Mouse (Mus musculus): ENCODE measurements around the gene Apol9b. TPM values are rescaled to one million over a fixed set of nuclear protein-coding genes. Genes with fewer than 3 reads are reported as not detected.
"Not testable (repeated sequence)": the region's sequence is repeated elsewhere in the genome, so short reads cannot be mapped to it uniquely, and the experiment has no call there.

The Apol9b gene
- polyA plus RNA-seq, 1 experiment from 2014 or later = not detected

DNA sequence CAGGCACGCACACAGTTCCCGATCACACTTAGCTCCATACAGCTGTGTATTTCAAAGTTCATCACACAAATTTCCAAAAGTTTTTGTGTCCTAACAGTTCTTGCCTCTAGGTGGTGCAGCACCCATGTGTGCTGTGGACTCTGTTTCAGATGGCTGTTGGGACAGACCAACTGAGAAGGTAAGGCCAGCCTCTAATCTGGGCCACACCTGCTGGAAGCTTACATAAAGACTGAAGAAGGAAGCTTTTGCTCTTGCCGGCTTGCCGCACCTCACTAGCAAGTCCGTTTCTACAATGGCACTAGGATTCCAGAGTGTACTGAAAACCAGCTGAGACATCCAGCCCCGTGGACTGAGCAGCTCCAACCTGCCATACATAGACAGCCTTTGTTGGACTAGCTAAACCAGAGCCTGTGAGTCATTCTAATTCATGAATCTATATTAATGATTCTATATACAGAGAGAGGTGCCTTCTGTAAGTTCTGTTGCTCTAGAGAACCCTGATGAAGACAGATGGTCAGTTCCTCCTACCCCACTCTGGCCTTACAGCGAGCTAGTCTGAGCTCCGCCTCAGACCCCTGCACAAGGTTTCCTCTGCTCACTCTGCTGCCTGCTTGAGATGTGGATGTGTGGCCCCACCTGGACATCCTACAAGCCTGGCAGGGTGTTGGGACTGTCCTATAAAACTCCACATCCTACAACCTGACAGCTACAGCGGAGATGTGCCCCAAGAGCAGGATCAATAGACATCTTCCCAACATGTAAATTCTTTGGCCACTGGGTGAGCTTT lies 11.9 kb downstream of the Apol9b start:
- H3K27me3 ChIP-seq (ENCODE audit: control insufficient read depth, insufficient read depth, low read length) = no peaks in the 10 kb centered on the region
- no peaks in the 10 kb centered on the region for H3K36me3 ChIP-seq (ENCODE audit: control insufficient read depth, insufficient read depth, low read length)
- ATAC-seq (ENCODE audit: low FRiP score, low TSS enrichment) (no peak), DNase-seq (no peak)
- H3K4me1 ChIP-seq (ENCODE audit: control insufficient read depth, insufficient read depth, low read length) = no peaks in the 10 kb centered on the region
- no peak overlapping the region for H3K27ac ChIP-seq (replicated peaks; ENCODE audit: low read depth, low read length)
- H3K9ac ChIP-seq (replicated peaks; ENCODE audit: low read length) = no peak overlapping the region
- H3K4me2 ChIP-seq (ENCODE audit: low read length) = no peak overlapping the region
- H3K9me3 ChIP-seq (ENCODE audit: control insufficient read depth, low read length) = no peaks in the 10 kb centered on the region
- 82% methylated on average over 9 of the region's 9 CpGs for WGBS
- H3K4me3 ChIP-seq (replicated peaks; ENCODE audit: low read depth, low read length) = no peak overlapping the region

- not testable (repeated sequence) for H3K27ac ChIP-seq (replicated peaks; ENCODE audit: low read depth, low read length); H3K9ac ChIP-seq (replicated peaks; ENCODE audit: low read length); H3K4me3 ChIP-seq (replicated peaks; ENCODE audit: low read depth, low read length); H3K9me3 ChIP-seq (ENCODE audit: control insufficient read depth, low read length); H3K36me3 ChIP-seq (ENCODE audit: control insufficient read depth, insufficient read depth, low read length); H3K27me3 ChIP-seq (ENCODE audit: control insufficient read depth, insufficient read depth, low read length); H3K4me2 ChIP-seq (ENCODE audit: low read length); ATAC-seq (ENCODE audit: low FRiP score, low TSS enrichment); DNase-seq; H3K4me1 ChIP-seq (ENCODE audit: control insufficient read depth, insufficient read depth, low read length)
- WGBS = 88% methylated on average over 6 of the region's 6 CpGs
Measured at GRCm38 (mm10) chr15:77741556-77741955, 12.7 kb downstream of the Apol9b start.

GRCm38 (mm10) chr15:77744632-77745031 lies 15.8 kb downstream of the Apol9b start:
- Histone ChIP-seq H3K27me3 (ENCODE audit: control insufficient read depth, insufficient read depth, low read length) (no peaks in the 10 kb centered on the region), H3K36me3 (ENCODE audit: control insufficient read depth, insufficient read depth, low read length) (no peaks in the 10 kb centered on the region), H3K4me3 (replicated peaks; ENCODE audit: low read depth, low read length) (no peak overlapping the region), H3K4me2 (ENCODE audit: low read length) (no peak overlapping the region), H3K9me3 (ENCODE audit: control insufficient read depth, low read length) (no peaks in the 10 kb centered on the region), H3K4me1 (ENCODE audit: control insufficient read depth, insufficient read depth, low read length) (no peaks in the 10 kb centered on the region), H3K27ac (replicated peaks; ENCODE audit: low read depth, low read length) (no peak overlapping the region), H3K9ac (replicated peaks; ENCODE audit: low read length) (no peak overlapping the region)
- 42% methylated on average over 5 of the region's 5 CpGs for WGBS
- ATAC-seq (ENCODE audit: low FRiP score, low TSS enrichment) (no peak), DNase-seq (no peak)

DNA sequence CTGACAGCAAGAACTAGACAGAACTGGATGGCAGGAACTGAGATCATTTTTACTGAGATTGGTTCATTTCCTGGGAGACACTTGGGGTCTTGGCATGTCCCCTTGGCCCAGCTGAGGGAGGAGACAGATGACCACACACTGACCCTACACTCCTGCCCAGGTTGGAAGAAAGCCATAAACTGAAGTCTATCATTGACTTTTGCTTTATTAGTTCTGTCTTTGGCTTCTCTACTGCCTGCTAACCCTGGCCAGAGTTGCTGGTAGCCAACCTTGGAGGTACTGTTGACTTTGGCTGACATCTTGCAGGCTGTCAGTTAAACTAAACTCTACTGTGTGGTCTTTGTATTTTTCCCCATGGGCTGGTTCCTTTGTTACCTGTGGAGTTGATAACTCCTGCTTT lies 16.2 kb downstream of the Apol9b start:
- Histone ChIP-seq H3K9ac (replicated peaks; ENCODE audit: low read length) (no peak overlapping the region), H3K27ac (replicated peaks; ENCODE audit: low read depth, low read length) (no peak overlapping the region), H3K27me3 (ENCODE audit: control insufficient read depth, insufficient read depth, low read length) (no peaks in the 10 kb centered on the region), H3K4me2 (ENCODE audit: low read length) (no peak overlapping the region), H3K4me3 (replicated peaks; ENCODE audit: low read depth, low read length) (no peak overlapping the region), H3K9me3 (ENCODE audit: control insufficient read depth, low read length) (no peaks in the 10 kb centered on the region), H3K36me3 (ENCODE audit: control insufficient read depth, insufficient read depth, low read length) (no peaks in the 10 kb centered on the region), H3K4me1 (ENCODE audit: control insufficient read depth, insufficient read depth, low read length) (no peaks in the 10 kb centered on the region)
- ATAC-seq (ENCODE audit: low FRiP score, low TSS enrichment) (no peak), DNase-seq (no peak)

GRCm38 (mm10) chr15:77746326-77746725 lies 17.5 kb downstream of the Apol9b start:
- no peaks in the 10 kb centered on the region for H3K9me3 ChIP-seq (ENCODE audit: control insufficient read depth, low read length)
- no peaks in the 10 kb centered on the region for H3K36me3 ChIP-seq (ENCODE audit: control insufficient read depth, insufficient read depth, low read length)
- DNase-seq = no peak
- 95% methylated on average over 1 of the region's 1 CpGs for WGBS
- no peak overlapping the region for H3K9ac ChIP-seq (replicated peaks; ENCODE audit: low read length)
- no peak for ATAC-seq (ENCODE audit: low FRiP score, low TSS enrichment)
- H3K4me3 ChIP-seq (replicated peaks; ENCODE audit: low read depth, low read length) = no peak overlapping the region
- H3K4me2 ChIP-seq (ENCODE audit: low read length) = no peak overlapping the region
- H3K27me3 ChIP-seq (ENCODE audit: control insufficient read depth, insufficient read depth, low read length) = no peaks in the 10 kb centered on the region
- H3K4me1 ChIP-seq (ENCODE audit: control insufficient read depth, insufficient read depth, low read length) = no peaks in the 10 kb centered on the region
- no peak overlapping the region for H3K27ac ChIP-seq (replicated peaks; ENCODE audit: low read depth, low read length)

GRCm38 (mm10) chr15:77748414-77748813 lies 19.6 kb downstream of the Apol9b start:
- no peaks in the 10 kb centered on the region for H3K27me3 ChIP-seq (ENCODE audit: control insufficient read depth, insufficient read depth, low read length)
- H3K36me3 ChIP-seq (ENCODE audit: control insufficient read depth, insufficient read depth, low read length) = no peaks in the 10 kb centered on the region
- DNase-seq (no peak), ATAC-seq (ENCODE audit: low FRiP score, low TSS enrichment) (no peak)
- H3K4me3 ChIP-seq (replicated peaks; ENCODE audit: low read depth, low read length) = no peak overlapping the region
- H3K9ac ChIP-seq (replicated peaks; ENCODE audit: low read length) = no peak overlapping the region
- no peaks in the 10 kb centered on the region for H3K4me1 ChIP-seq (ENCODE audit: control insufficient read depth, insufficient read depth, low read length)
- H3K4me2 ChIP-seq (ENCODE audit: low read length) = no peak overlapping the region
- H3K9me3 ChIP-seq (ENCODE audit: control insufficient read depth, low read length) = no peaks in the 10 kb centered on the region
- H3K27ac ChIP-seq (replicated peaks; ENCODE audit: low read depth, low read length) = no peak overlapping the region
- 96% methylated on average over 3 of the region's 3 CpGs for WGBS

DNA sequence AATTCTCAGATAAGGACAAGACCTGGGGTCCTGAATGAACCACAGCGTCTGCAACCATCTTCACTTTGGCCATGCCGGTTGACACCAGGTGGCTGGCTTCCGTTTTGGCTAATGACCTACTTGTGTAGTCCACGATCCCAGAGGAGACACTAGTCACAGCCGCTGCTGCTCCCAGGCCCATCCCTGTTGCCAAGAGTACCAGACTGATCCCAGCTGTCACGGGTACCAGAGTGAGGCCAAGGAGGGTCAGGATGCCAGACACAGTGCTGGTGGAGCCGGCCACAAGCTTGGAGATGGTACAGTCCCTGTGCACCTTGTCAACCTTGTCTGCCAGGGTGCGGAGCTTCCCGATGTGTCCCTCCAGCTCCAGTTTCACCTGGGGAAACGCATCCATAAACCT lies 20.9 kb downstream of the Apol9b start:
- Histone ChIP-seq H3K4me1 (ENCODE audit: control insufficient read depth, insufficient read depth, low read length) (no peaks in the 10 kb centered on the region), H3K4me3 (replicated peaks; ENCODE audit: low read depth, low read length) (no peak overlapping the region), H3K9me3 (ENCODE audit: control insufficient read depth, low read length) (no peaks in the 10 kb centered on the region), H3K4me2 (ENCODE audit: low read length) (no peak overlapping the region), H3K9ac (replicated peaks; ENCODE audit: low read length) (no peak overlapping the region), H3K36me3 (ENCODE audit: control insufficient read depth, insufficient read depth, low read length) (no peaks in the 10 kb centered on the region), H3K27me3 (ENCODE audit: control insufficient read depth, insufficient read depth, low read length) (no peaks in the 10 kb centered on the region), H3K27ac (replicated peaks; ENCODE audit: low read depth, low read length) (no peak overlapping the region)
- no peak for ATAC-seq (ENCODE audit: low FRiP score, low TSS enrichment)
- no peak for DNase-seq
- WGBS = 89% methylated on average over 10 of the region's 10 CpGs

GRCm38 (mm10) chr15:77750461-77750860 lies 21.6 kb downstream of the Apol9b start:
- H3K4me2 ChIP-seq (ENCODE audit: low read length) = no peak overlapping the region
- H3K4me1 ChIP-seq (ENCODE audit: control insufficient read depth, insufficient read depth, low read length) = no peaks in the 10 kb centered on the region
- H3K9me3 ChIP-seq (ENCODE audit: control insufficient read depth, low read length) = no peaks in the 10 kb centered on the region
- H3K36me3 ChIP-seq (ENCODE audit: control insufficient read depth, insufficient read depth, low read length) = no peaks in the 10 kb centered on the region
- 30% methylated on average over 1 of the region's 1 CpGs for WGBS
- peak; percentile 40 for DNase-seq
- no peak for ATAC-seq (ENCODE audit: low FRiP score, low TSS enrichment)
- no peak overlapping the region for H3K27ac ChIP-seq (replicated peaks; ENCODE audit: low read depth, low read length)
- H3K4me3 ChIP-seq (replicated peaks; ENCODE audit: low read depth, low read length) = no peak overlapping the region
- no peak overlapping the region for H3K9ac ChIP-seq (replicated peaks; ENCODE audit: low read length)
- no peaks in the 10 kb centered on the region for H3K27me3 ChIP-seq (ENCODE audit: control insufficient read depth, insufficient read depth, low read length)

DNA sequence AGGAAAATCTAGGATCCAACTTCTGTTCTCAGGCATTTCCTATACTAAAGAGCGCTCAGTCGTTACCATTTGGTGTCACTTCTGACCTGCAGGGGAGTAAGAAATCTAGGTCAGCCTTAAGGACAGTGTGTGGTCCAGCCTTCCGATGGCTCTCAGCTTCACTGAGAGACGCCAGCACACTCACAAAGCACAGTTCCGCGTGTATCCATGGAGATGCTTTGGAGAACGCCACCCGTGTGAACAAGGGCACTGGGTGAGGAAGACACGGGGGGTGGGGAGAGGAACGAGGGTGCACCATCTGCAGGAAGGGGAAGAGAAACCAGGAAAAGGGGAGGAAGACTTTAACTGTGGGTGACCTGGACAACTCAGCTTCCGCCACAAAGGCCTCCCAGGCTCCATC lies 23.6 kb downstream of the Apol9b start:
- H3K9me3 ChIP-seq (ENCODE audit: control insufficient read depth, low read length) = no peaks in the 10 kb centered on the region
- H3K9ac ChIP-seq (replicated peaks; ENCODE audit: low read length) = no peak overlapping the region
- H3K27ac ChIP-seq (replicated peaks; ENCODE audit: low read depth, low read length) = no peak overlapping the region
- H3K4me3 ChIP-seq (replicated peaks; ENCODE audit: low read depth, low read length) = no peak overlapping the region
- no peaks in the 10 kb centered on the region for H3K4me1 ChIP-seq (ENCODE audit: control insufficient read depth, insufficient read depth, low read length)
- no peak for DNase-seq
- H3K4me2 ChIP-seq (ENCODE audit: low read length) = no peak overlapping the region
- H3K27me3 ChIP-seq (ENCODE audit: control insufficient read depth, insufficient read depth, low read length) = no peaks in the 10 kb centered on the region
- 52% methylated on average over 11 of the region's 11 CpGs for WGBS
- H3K36me3 ChIP-seq (ENCODE audit: control insufficient read depth, insufficient read depth, low read length) = no peaks in the 10 kb centered on the region
- ATAC-seq (ENCODE audit: low FRiP score, low TSS enrichment) = no peak
